Mouse (Mus musculus) testis, adult 2 months (tissue): Measurements from ENCODE around the gene Olfr282.

Experiments used
- CTCF ChIP-seq: fragments of 200-500 bp; IDR thresholded peaks from 2 replicates; pipeline ENCODE4 v1.5.1; 2012; ENCODE audit warnings: low read depth, mild to moderate bottlenecking, inconsistent platforms, low read length, moderate library complexity; ENCODE audit not compliant: control insufficient read depth, insufficient read depth, insufficient replicate concordance
- POLR2A ChIP-seq: fragments of 200-500 bp; IDR thresholded peaks from 2 replicates; pipeline ENCODE4 v1.6.1; 2012; ENCODE audit warnings: low read depth, mild to moderate bottlenecking, inconsistent platforms, low read length, moderate library complexity; ENCODE audit not compliant: control insufficient read depth

- TF ChIP-seq CTCF (no peak), POLR2A (no peak)
Observed at GRCm38 (mm10) chr15:98469596-98469995, 38.6 kb downstream of the Olfr282 start, which contains the start of gene OR5BS1P.
